ENCODE assay signal across 7 mouse cellular contexts in genomic region chr11:22342242-22343207, GRCm38 (mm10). TPM values are rescaled to one million over a fixed set of nuclear protein-coding genes. Genes with fewer than 3 reads are reported as not detected.
A peak's percentile ranks its signal among the peaks of the same experiment; 100 is the strongest.
DNase-seq lines count a peak whose midpoint lies in the region; ATAC-seq and TF ChIP-seq lines count a peak whose summit lies in the region.

Gene Ehbp1 (minus strand): TSS chr11:22342292.

- no peaks in the 10 kb centered on the region for H3K36me3 ChIP-seq in hindbrain, postnatal 0 days (ENCODE audit: insufficient read depth, low read length)

- no peak within 1 kb of the TSS for H3K27ac ChIP-seq in hindbrain, postnatal 0 days

- H3K9me3 ChIP-seq in hindbrain, postnatal 0 days (ENCODE audit: low read length) = no peaks in the 10 kb centered on the region

- no peak within 1 kb of the TSS for H3K9ac ChIP-seq in hindbrain, postnatal 0 days (replicated peaks; ENCODE audit: low read length)

- H3K4me3 ChIP-seq in hindbrain, postnatal 0 days (ENCODE audit: low read length) = no peak within 1 kb of the TSS

- H3K4me1 ChIP-seq in hindbrain, postnatal 0 days (ENCODE audit: insufficient read depth, low read length) = no peaks in the 10 kb centered on the region

- DNase-seq in 3T3-L1 (ENCODE audit: low read depth, low spot score) (peak; percentile 66), NIH3T3 (ENCODE audit: low read depth) (peak; percentile 49)
- no peak for DNase-seq in gastrocnemius, postnatal 10 days
- DNase-seq in hindbrain, postnatal 0 days (ENCODE audit: low spot score) = no peak
- DNase-seq in cerebellum, postnatal 4 days (ENCODE audit: low spot score in 2 of 2) = no peak
- DNase-seq in kidney, adult 18-20 months = no peak

- no peak within 1 kb of the TSS for H3K4me2 ChIP-seq in hindbrain, postnatal 0 days (ENCODE audit: low read depth, low read length)

- 52% methylated on average over 2 of the region's 2 CpGs for WGBS in hindbrain, postnatal 0 days

- H3K27me3 ChIP-seq in hindbrain, postnatal 0 days (ENCODE audit: insufficient read depth, low read length) = no peaks in the 10 kb centered on the region

- no peak for TF ChIP-seq CTCF in hindbrain, postnatal 0 days (IDR thresholded peaks at IDR 0.05; ENCODE audit: low read depth)

- ATAC-seq in hindbrain, postnatal 0 days = no peak
- ATAC-seq in monocyte, adult 5-6 weeks (replicated peaks; ENCODE audit: insufficient number of reproducible peaks, low FRiP score, low TSS enrichment, poor library complexity, severe bottlenecking) = no peak

RNA-seq across cellular contexts. Expression of gene Ehbp1, which starts in this region (rescaled TPM):
- 10 to 100 TPM; 22.3 to 28.7 TPM for total RNA-seq in gastrocnemius, postnatal 10 days (2021)
- total RNA-seq in hindbrain, postnatal 0 days (2014; rRNA removed) = 19.4 and 26.3 TPM in 2 replicates
- polyA plus RNA-seq in hindbrain, postnatal 0 days (2015; fragmentation: Nextera tagmentation; extraction: Ambion mirVana) = 13.0 and 14.9 TPM in 2 replicates
- 1.6 to 12.2 TPM (median 6.2 TPM) in 3 replicates for total RNA-seq in monocyte, adult 5-6 weeks (2017)

Comparison
In these comparisons a context has a peak if more than half of its experiments do, and no peak if none do; other contexts are left out.
1. DNase-seq: peak in 3T3-L1 (single experiment) and NIH3T3 (single experiment); none in gastrocnemius, postnatal 10 days (single experiment), hindbrain, postnatal 0 days (single experiment), cerebellum, postnatal 4 days (0 of 2) and kidney, adult 18-20 months (single experiment).